11 mouse cellular contexts compared by ENCODE assay signal in genomic region chr6:146650013-146650412, GRCm38 (mm10).
"Had no signal": no experiment of that assay in that cellular context is flagged by ENCODE, and none has a peak within 500 bp of the region (broad histone marks: within the 10 kb centered on the region; RNA-seq: fewer than 3 reads in every experiment).

No protein-coding gene starts in this region.

- H3K4me2 ChIP-seq: intestine, embryonic 15.5 days; kidney, embryonic 15.5 days; limb, embryonic 15.5 days; liver, embryonic 12.5 days; midbrain, embryonic 12.5 days; neural tube, embryonic 13.5 days had no signal

- ATAC-seq: intestine, embryonic 15.5 days; liver, embryonic 12.5 days; midbrain, embryonic 16.5 days had no signal

- H3K4me3 ChIP-seq: intestine, embryonic 15.5 days; kidney, embryonic 15.5 days; limb, embryonic 15.5 days; liver, embryonic 12.5 days; midbrain, embryonic 12.5 days; neural tube, embryonic 13.5 days had no signal

- H3K9me3 ChIP-seq: intestine, embryonic 15.5 days; kidney, embryonic 15.5 days; limb, embryonic 15.5 days; liver, embryonic 12.5 days; midbrain, embryonic 12.5 days; neural tube, embryonic 13.5 days had no signal

- H3K4me1 ChIP-seq: intestine, embryonic 15.5 days; kidney, embryonic 15.5 days; limb, embryonic 15.5 days; midbrain, embryonic 12.5 days; neural tube, embryonic 13.5 days had no signal

- H3K27ac ChIP-seq: intestine, embryonic 15.5 days; kidney, embryonic 15.5 days; limb, embryonic 15.5 days; liver, embryonic 12.5 days; midbrain, embryonic 12.5 days; neural tube, embryonic 13.5 days had no signal

- H3K9ac ChIP-seq: intestine, embryonic 15.5 days; kidney, embryonic 15.5 days; limb, embryonic 15.5 days; liver, embryonic 12.5 days; midbrain, embryonic 12.5 days; neural tube, embryonic 13.5 days had no signal

- DNase-seq: kidney, postnatal 14 days; retina, postnatal 1 day; right cerebral cortex, postnatal 14 days; thymus, postnatal 36 days had no signal

- H3K27me3 ChIP-seq: intestine, embryonic 15.5 days; kidney, embryonic 15.5 days; limb, embryonic 15.5 days; liver, embryonic 12.5 days; midbrain, embryonic 12.5 days; neural tube, embryonic 13.5 days had no signal
